Mouse (Mus musculus) c-Kit-positive CD71-positive TER-119-negative erythroid progenitor cells, embryonic 14.5 days (primary cell): Measurements from ENCODE around the gene Parp14.

Experiments used
- DNase-seq: peaks from one replicate; pipeline ENCODE4 v3.0.0-alpha.2; 2013; ENCODE audit warnings: low read depth

Gene Parp14

GRCm38 (mm10) chr16:35869656-35870055 lies 1.7 kb downstream of the Parp14 start:
- DNase-seq = no peak

DNA sequence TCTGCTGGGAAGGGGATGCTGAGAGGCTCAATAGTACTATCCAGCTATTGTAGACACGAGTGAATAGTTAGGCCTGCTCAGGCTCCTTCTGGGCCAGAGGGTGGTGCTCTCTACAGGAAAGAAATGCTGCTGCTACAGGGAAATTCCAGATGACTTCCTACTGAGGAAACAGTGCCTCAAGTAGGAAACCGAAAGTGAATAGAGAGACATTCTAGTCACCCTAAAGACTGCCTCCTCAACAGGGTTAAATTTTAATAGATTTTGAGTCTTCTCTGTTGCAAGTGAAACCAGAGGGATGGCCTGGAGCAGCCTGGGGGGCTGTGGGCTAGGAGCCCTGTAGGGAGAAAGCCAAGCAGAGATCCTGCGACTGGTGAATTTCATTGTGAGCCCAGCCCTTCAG lies 2.2 kb downstream of the Parp14 start:
- no peak for DNase-seq

DNA sequence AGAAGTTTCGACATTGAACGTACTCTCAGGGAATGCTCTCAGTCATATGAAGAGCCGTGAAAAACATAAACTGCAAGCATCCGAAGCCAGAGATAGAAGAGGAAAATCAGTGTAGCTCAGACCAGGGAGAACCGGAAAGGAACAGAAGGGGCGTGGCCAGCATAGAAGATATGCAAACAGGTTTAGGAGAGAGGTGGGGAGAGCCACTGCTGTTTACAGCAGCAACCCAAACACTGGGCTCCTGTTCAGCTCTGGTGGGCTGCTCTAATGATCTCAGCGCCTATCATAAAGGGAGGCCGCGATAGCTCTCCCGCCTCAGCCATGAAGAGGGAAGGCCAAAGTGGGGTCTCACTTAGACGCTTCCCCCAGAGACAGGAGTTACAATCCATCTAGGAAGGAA lies 3.6 kb downstream of the Parp14 start:
- no peak for DNase-seq

DNA sequence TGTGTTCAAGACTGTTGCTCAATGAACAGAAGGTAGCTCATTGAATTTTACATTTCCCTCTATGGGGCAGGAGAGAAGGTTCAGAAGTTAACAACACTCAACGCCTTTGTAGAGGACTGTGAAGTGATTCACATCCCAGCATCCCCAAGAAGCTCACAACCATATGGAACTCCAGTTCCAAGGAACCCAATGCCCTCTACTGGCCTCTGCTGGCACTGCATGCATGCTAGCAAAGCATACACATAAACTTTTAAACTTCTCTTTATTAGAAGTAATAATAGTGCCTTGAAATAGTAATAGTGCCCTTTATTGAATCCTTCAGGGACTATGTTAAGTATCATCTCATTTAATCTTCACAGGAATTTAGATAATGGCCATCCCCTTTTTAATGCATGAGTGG lies 9.3 kb downstream of the Parp14 start:
- DNase-seq = no peak

GRCm38 (mm10) chr16:35860236-35860635 lies 11.1 kb downstream of the Parp14 start:
- DNase-seq = no peak

GRCm38 (mm10) chr16:35856766-35857165 lies 14.6 kb downstream of the Parp14 start:
- DNase-seq = peak; percentile 76

- DNase-seq = no peak
Observed at GRCm38 (mm10) chr16:35855846-35856245, 15.5 kb downstream of the Parp14 start.

DNA sequence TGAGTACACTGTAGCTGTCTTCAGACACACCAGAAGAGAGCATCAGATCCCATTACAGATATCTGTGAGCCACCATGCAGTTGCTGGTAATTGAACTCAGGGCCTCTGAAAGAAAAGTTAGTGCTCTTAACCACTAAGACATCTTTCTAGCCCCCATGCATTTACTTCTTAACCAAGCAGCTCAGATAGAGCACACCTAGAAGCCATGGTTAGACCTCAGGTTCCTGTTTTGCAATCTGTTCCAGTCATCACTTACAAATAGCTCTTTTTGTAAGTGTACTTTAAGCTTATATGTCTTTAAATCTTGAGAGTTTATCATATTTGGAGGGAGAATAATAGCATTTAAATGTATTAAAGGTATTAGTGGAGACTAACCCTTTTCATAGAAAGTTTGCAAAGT lies 24.2 kb downstream of the Parp14 start:
- DNase-seq = no peak

- peak; percentile 40 for DNase-seq
Observed at GRCm38 (mm10) chr16:35839680-35840079, 31.7 kb downstream of the Parp14 start.

GRCm38 (mm10) chr16:35834653-35835052 lies 36.7 kb downstream of the Parp14 start:
- no peak for DNase-seq

DNA sequence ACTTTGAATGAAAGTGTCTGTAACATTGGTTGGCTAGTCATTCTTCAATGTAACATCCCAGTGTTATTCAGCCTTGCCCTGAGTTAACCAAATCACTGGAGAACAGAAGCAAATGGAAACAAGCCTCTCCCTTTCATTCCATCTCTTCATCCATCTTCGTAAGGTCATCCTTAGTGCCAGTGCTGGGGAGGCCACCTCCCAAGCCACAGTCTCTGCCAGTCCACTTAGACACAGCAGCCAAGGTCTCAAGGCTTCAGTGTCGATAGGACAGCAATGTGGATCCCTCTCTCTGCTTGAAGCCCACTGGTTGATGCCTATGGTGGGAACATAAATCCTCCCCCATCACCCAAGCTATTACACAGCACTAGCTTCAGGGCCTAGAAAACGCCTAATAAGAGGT lies 38.4 kb downstream of the Parp14 start:
- DNase-seq = no peak

DNA sequence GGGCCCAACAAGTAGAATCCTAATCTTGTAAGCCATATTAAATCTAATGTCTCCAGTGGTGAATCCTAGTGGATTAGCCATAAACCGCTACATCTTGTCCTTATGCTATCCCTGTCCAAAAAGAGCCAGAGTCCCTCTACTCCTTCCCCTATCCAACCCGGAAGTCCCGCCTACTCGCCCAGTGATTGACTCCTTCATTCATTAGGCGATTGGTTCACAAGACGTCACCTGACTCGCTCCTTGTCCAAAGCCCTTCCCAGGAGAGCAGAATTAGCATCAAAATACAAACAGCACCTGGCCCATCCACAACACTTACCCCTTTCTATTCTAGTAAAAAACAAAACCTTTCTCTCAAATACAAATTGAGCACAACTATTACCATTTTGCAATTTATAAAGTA lies 41.3 kb downstream of the Parp14 start:
- DNase-seq = no peak

GRCm38 (mm10) chr16:35817255-35818089 lies 53.9 kb downstream of the Parp14 start:
- peak; percentile 64 for DNase-seq

GRCm38 (mm10) chr16:35813119-35813518 lies 58.2 kb downstream of the Parp14 start:
- no peak for DNase-seq

- DNase-seq = peak; percentile 32
Observed at GRCm38 (mm10) chr16:35808838-35809237, 62.5 kb downstream of the Parp14 start.

DNA sequence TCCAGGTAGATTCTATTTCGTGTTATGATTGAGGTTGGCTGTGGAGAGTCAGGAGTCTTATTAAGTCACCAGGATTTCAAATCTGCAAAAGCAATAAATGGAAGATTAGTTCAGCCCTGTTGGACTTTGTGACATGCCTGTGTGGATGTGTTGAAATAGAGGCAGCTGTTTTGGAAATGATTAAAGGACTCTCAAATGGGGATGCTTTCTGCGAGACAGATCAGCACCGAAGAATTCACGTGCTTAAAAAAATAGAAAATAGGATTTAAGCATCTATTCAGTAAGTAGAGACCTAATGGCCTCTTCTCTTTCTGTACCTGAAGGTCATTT lies 63.7 kb downstream of the Parp14 start:
- no peak for DNase-seq

GRCm38 (mm10) chr16:35806973-35807662 lies 64.2 kb downstream of the Parp14 start:
- peak; percentile 70 for DNase-seq

- DNase-seq = no peak
Observed at GRCm38 (mm10) chr16:35803723-35804122, 67.6 kb downstream of the Parp14 start.

GRCm38 (mm10) chr16:35802163-35802562 lies 69.2 kb downstream of the Parp14 start:
- DNase-seq = no peak

DNA sequence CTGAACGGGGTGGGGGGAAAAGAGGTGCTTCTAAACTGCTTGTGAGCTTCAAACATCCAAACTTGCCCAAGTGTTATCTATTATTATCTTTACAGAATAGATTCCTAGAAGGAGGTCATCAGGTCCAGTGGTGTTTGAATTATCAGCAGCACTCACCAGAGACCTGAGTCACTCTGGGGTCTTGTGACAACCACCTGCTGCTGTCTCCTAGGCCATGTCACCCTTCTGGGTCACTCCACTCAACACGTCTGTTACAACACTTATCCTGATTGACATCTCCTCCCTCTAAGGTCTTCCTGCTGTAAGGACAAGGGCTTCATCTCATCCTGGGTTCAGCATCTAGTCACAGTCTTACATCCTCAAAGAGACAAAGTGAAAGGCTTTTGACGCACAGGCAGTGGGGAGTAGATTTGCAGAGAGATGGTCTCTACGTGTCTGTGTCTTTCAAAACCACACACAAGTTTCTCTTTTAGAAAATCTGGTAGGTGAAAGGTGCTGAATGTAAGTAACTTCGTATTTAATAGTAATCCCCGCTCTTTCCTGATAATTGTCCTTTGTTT lies 79.3 kb downstream of the Parp14 start:
- DNase-seq = no peak

DNA sequence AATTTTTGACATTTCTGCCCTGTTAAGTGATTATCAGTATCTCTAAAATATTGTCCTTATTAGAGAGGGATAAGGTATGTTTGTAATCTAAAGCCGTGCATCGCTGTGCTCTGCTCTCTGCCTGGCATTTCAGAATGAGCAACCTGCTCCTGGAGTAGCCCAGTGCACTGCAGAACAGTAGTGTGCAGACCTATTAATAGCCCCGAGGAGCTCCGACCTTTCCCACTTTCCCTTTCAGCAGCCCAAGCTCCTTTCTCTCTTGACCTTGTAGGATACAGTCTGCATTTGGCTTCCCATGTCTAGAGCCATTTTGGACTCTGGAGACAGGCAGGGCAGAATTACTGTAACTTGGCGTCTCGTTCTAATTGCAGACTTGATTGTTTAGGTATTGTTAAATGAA lies 83.0 kb downstream of the Parp14 start:
- DNase-seq = no peak

- DNase-seq = no peak
Observed at GRCm38 (mm10) chr16:35787568-35788189, 83.7 kb downstream of the Parp14 start.

DNA sequence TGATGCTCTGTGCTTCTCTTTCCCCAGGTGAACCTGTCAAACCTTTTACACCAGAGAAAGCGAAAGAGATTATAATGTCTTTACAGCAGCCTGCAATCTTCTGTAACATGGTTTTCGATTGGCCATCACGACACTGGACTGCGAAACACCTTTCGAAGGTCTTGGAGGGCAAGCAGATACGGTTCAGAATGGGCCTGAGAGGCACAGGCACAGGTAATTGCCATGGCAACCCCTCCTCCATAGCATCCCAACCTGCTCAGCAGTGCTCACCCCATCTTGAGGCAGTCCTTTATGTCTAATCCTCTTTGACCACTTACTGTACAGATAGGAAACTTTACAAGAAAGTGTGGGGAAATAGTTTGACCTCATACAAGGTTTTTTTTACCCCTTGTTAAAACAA lies 84.2 kb downstream of the Parp14 start:
- no peak for DNase-seq
